Mouse (Mus musculus): ENCODE data around the gene Npepps. TPM values are rescaled to one million over a fixed set of nuclear protein-coding genes. Genes with fewer than 3 reads are reported as not detected.

Npepps gene
- total and polyA plus RNA-seq, 3 experiments, result 24.1 to 80.1 (median 77.7) TPM

GRCm38 (mm10) chr11:97287643-97288042 is 7.2 kb upstream of the Npepps start:
- no peak overlapping the region for H3K9ac ChIP-seq (ENCODE audit: low read depth, low read length)
- no peak overlapping the region for H3K4me3 ChIP-seq
- H3K79me2 ChIP-seq (replicated peaks; ENCODE audit: control insufficient read depth, insufficient read depth, low read length), result no peaks in the 10 kb centered on the region
- H3K36me3 ChIP-seq (ENCODE audit: control insufficient read depth, insufficient read depth, low read length), result no peaks in the 10 kb centered on the region
- TF ChIP-seq CTCF (IDR thresholded peaks at IDR 0.05), result no peak
- TF ChIP-seq POLR2A (IDR thresholded peaks at IDR 0.05; ENCODE audit: insufficient read depth, low read depth, low read length), result no peak
- TF ChIP-seq EP300 (IDR thresholded peaks at IDR 0.05; ENCODE audit: insufficient read depth, low read depth, low read length), result no peak
- intact Hi-C loops (cut with DNase I), result no loop called here
- H3K27ac ChIP-seq, result no peak overlapping the region
- H3K4me1 ChIP-seq (ENCODE audit: control insufficient read depth, insufficient read depth, low read length), result peaks cover 2% of the 10 kb centered on the region
- H3K27me3 ChIP-seq (ENCODE audit: control insufficient read depth, insufficient read depth, low read length), result no peaks in the 10 kb centered on the region
- no peak for DNase-seq

GRCm38 (mm10) chr11:97286973-97287372 is 6.5 kb upstream of the Npepps start:
- Histone ChIP-seq H3K4me1 (ENCODE audit: control insufficient read depth, insufficient read depth, low read length) (peaks cover 2% of the 10 kb centered on the region), H3K4me3 (no peak overlapping the region), H3K36me3 (ENCODE audit: control insufficient read depth, insufficient read depth, low read length) (no peaks in the 10 kb centered on the region), H3K9ac (ENCODE audit: low read depth, low read length) (no peak overlapping the region), H3K79me2 (replicated peaks; ENCODE audit: control insufficient read depth, insufficient read depth, low read length) (no peaks in the 10 kb centered on the region), H3K27me3 (ENCODE audit: control insufficient read depth, insufficient read depth, low read length) (no peaks in the 10 kb centered on the region), H3K27ac (no peak overlapping the region)
- intact Hi-C loops (cut with DNase I), result no loop called here
- DNase-seq, result no peak
- WGBS, result 72% methylated on average over 6 of the region's 6 CpGs
- TF ChIP-seq EP300 (IDR thresholded peaks at IDR 0.05; ENCODE audit: insufficient read depth, low read depth, low read length) (no peak), POLR2A (IDR thresholded peaks at IDR 0.05; ENCODE audit: insufficient read depth, low read depth, low read length) (no peak), CTCF (IDR thresholded peaks at IDR 0.05) (no peak)

GRCm38 (mm10) chr11:97285852-97286775 is 5.7 kb upstream of the Npepps start:
- Histone ChIP-seq H3K4me3 (no peak overlapping the region), H3K9ac (ENCODE audit: low read depth, low read length) (no peak overlapping the region), H3K27me3 (ENCODE audit: control insufficient read depth, insufficient read depth, low read length) (no peaks in the 10 kb centered on the region), H3K79me2 (replicated peaks; ENCODE audit: control insufficient read depth, insufficient read depth, low read length) (no peaks in the 10 kb centered on the region), H3K4me1 (ENCODE audit: control insufficient read depth, insufficient read depth, low read length) (peaks cover 2% of the 10 kb centered on the region), H3K27ac (no peak overlapping the region), H3K36me3 (ENCODE audit: control insufficient read depth, insufficient read depth, low read length) (no peaks in the 10 kb centered on the region)
- intact Hi-C loops (cut with DNase I), result no loop called here
- DNase-seq, result no peak
- 64% methylated on average over 9 of the region's 9 CpGs for WGBS
- TF ChIP-seq POLR2A (IDR thresholded peaks at IDR 0.05; ENCODE audit: insufficient read depth, low read depth, low read length) (no peak), CTCF (IDR thresholded peaks at IDR 0.05) (no peak), EP300 (IDR thresholded peaks at IDR 0.05; ENCODE audit: insufficient read depth, low read depth, low read length) (no peak)

- intact Hi-C loops (cut with DNase I), result no loop called here
- Histone ChIP-seq H3K79me2 (replicated peaks; ENCODE audit: control insufficient read depth, insufficient read depth, low read length) (peaks cover 3% of the 10 kb centered on the region; the same call in 1 of the 2 replicates), H3K36me3 (ENCODE audit: control insufficient read depth, insufficient read depth, low read length) (no peaks in the 10 kb centered on the region), H3K9ac (ENCODE audit: low read depth, low read length) (no peak overlapping the region), H3K27me3 (ENCODE audit: control insufficient read depth, insufficient read depth, low read length) (no peaks in the 10 kb centered on the region), H3K4me3 (no peak overlapping the region), H3K27ac (no peak overlapping the region), H3K4me1 (ENCODE audit: control insufficient read depth, insufficient read depth, low read length) (peaks cover 3% of the 10 kb centered on the region)
- no peak for DNase-seq
- TF ChIP-seq EP300 (IDR thresholded peaks at IDR 0.05; ENCODE audit: insufficient read depth, low read depth, low read length) (no peak), CTCF (IDR thresholded peaks at IDR 0.05) (no peak), POLR2A (IDR thresholded peaks at IDR 0.05; ENCODE audit: insufficient read depth, low read depth, low read length) (no peak)
- WGBS, result 70% methylated on average over 4 of the region's 4 CpGs
These were observed 4.4 kb upstream of the Npepps start for GRCm38 (mm10) chr11:97284854-97285253.

GRCm38 (mm10) chr11:97282179-97282578 is 1.7 kb upstream of the Npepps start:
- TF ChIP-seq CTCF (IDR thresholded peaks at IDR 0.05), result no peak
- TF ChIP-seq EP300 (IDR thresholded peaks at IDR 0.05; ENCODE audit: insufficient read depth, low read depth, low read length), result no peak
- no peak for TF ChIP-seq POLR2A (IDR thresholded peaks at IDR 0.05; ENCODE audit: insufficient read depth, low read depth, low read length)
- intact Hi-C loops (cut with DNase I), result no loop called here
- no peak for DNase-seq
- no peaks in the 10 kb centered on the region for H3K27me3 ChIP-seq (ENCODE audit: control insufficient read depth, insufficient read depth, low read length)
- H3K9ac ChIP-seq (ENCODE audit: low read depth, low read length), result no peak overlapping the region
- H3K36me3 ChIP-seq (ENCODE audit: control insufficient read depth, insufficient read depth, low read length), result peaks cover 2% of the 10 kb centered on the region
- no peak overlapping the region for H3K4me3 ChIP-seq
- H3K27ac ChIP-seq, result no peak overlapping the region
- peaks cover 7% of the 10 kb centered on the region for H3K4me1 ChIP-seq (ENCODE audit: control insufficient read depth, insufficient read depth, low read length)
- WGBS, result 82% methylated on average over 6 of the region's 6 CpGs
- peaks cover 3% of the 10 kb centered on the region; the same call in 1 of the 2 replicates for H3K79me2 ChIP-seq (replicated peaks; ENCODE audit: control insufficient read depth, insufficient read depth, low read length)

Measured in heart, adult 2 months (tissue).